Mouse (Mus musculus): ENCODE data around the gene Calcrl.

DNA sequence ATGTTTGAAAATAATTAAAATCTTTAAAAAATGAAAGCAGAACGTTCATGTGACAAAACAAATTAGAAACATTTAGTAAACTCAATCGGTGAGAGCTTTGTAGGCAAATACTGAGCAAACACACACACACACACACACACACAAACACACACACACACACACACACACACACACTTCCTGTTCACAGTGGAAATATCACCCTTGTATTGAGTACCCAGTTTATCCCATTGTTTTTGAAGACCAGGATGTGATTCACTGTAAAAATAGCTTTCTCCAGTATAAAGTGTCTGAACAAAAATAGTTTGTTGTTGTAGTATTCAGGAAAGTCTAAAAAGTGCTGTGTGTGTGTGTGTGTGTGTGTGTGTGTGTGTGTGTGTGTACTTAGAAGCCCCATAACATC, 130.1 kb downstream of the Calcrl start:
- TF ChIP-seq MYOG (IDR thresholded peaks at IDR 0.05; ENCODE audit: control insufficient read depth in 1 of 3, insufficient read depth in 1 of 3, insufficient read length in 2 of 3, low read depth in 2 of 3) (no peak), TCF12 (IDR thresholded peaks at IDR 0.05; ENCODE audit: insufficient read depth, poor library complexity, severe bottlenecking) (no peak), MYOD1 (IDR thresholded peaks at IDR 0.05; ENCODE audit: control insufficient read depth in 1 of 3, insufficient read length in 2 of 3, low read depth in 2 of 3) (no peak)

Data from myocyte (in vitro differentiated cells).